Mouse (Mus musculus) gastrocnemius, adult 8-10 months (tissue): ENCODE data around the gene Ccr1l1. TPM values are rescaled to one million over a fixed set of nuclear protein-coding genes. Genes with fewer than 3 reads are reported as not detected.
"Not testable (repeated sequence)": the region's sequence is repeated elsewhere in the genome, so short reads cannot be mapped to it uniquely, and the experiment has no call there.

ENCODE experiments used
- DNase-seq, 2 experiments: peaks; one replicate each; pipeline ENCODE4 v3.0.0; 2022; ENCODE audit warnings: low spot score in 2 of 2
- total RNA-seq, 4 experiments: library from RNA; stranded (reverse); gene quantifications; 2 replicates each; pipeline ENCODE4 v1.2.4; 2022

Ccr1l1 gene
- total RNA-seq: not detected

DNA sequence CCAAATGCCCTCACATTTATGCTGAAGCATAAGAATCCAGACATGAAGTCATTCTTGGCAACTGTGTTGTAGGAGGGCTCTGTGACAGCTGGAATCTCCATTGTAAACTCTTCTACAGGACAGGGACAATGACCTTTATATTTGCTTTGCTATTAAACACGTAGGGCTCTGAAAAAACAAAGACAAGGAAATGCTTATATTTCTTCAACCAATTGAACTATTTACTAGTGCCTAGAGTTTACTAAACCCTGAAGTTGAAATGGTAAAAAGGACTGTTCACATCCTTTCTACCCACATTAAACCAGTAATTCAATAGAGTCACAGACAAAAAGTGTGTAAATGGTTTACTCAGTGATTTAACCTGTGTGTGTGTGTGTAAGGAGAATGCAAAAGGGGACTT, at the start of gene Ccr1l1:
Gene Ccr1l1, minus strand, starts transcription at position 101 of the 400 bp plus-strand sequence.
- no peak for DNase-seq

GRCm38 (mm10) chr9:124021672-124022071, 43.5 kb upstream of the Ccr1l1 start, which contains the start of gene Ccr3:
Gene Ccr3 (plus strand): TSS chr9:124021972.
- no peak for DNase-seq

DNA sequence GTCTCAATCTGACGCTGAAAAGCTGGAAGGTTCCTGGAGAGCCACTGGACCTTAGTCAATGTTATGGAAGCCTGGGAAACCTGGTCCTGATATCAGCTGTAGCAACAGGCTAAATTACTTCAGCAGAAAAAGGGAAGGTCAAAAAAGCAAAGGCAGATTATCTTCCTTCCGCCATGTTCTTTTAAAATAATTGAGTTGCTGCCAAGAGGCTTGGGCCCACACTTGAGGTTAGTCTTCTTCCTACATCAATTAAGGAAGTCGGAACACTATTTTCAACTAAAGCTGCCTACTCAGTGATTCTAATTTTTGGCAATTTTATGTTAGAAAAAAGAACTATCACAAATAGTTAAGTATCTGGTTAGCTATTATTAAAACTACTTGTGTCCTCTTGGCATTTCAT, 41.7 kb upstream of the Ccr1l1 start:
- no peak for DNase-seq

DNA sequence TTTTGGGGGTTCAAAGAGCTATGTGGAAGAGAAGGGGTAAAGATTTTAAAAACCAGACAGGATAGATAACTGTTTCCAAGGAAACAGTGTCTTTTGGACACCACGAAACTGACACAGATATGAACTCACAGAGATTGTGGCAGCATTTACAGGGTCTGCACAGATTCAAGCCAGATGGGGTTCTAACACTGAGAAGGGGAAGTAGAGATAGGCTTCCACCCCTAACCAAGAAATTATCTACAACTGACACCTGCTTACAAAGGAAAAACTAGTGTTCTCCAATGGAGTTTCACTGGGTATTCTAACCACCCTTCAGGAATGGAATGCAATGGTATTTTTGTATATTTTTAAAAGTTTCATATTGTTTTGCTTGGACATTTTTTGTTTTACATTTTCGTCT, 37.8 kb upstream of the Ccr1l1 start:
- no peak for DNase-seq

- no peak for DNase-seq
These were observed 36.9 kb upstream of the Ccr1l1 start for GRCm38 (mm10) chr9:124014985-124015652.

GRCm38 (mm10) chr9:124013270-124013669, 35.1 kb upstream of the Ccr1l1 start:
- DNase-seq: no peak

GRCm38 (mm10) chr9:124012691-124013090, 34.5 kb upstream of the Ccr1l1 start:
- DNase-seq: no peak

DNA sequence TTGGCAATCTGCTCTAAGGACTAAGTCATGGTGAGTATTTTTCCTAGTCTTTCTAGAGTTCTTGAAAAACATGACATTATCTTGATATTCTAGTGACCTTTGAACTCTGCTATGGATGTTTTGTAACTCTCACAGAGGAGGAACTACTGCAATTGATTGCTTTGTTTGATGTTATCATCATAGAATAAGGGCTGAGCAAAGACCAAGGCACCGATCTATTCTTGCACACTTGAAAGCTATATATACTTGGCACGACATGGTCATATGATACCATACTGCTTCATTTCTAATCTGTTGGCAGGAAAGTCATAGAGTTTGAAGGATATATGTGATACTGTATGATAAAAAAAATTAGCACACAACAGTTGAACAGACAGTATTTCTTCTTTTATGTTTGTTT, 21.6 kb upstream of the Ccr1l1 start:
- DNase-seq: no peak

GRCm38 (mm10) chr9:123997719-123998118, 19.5 kb upstream of the Ccr1l1 start:
- DNase-seq: no peak

DNA sequence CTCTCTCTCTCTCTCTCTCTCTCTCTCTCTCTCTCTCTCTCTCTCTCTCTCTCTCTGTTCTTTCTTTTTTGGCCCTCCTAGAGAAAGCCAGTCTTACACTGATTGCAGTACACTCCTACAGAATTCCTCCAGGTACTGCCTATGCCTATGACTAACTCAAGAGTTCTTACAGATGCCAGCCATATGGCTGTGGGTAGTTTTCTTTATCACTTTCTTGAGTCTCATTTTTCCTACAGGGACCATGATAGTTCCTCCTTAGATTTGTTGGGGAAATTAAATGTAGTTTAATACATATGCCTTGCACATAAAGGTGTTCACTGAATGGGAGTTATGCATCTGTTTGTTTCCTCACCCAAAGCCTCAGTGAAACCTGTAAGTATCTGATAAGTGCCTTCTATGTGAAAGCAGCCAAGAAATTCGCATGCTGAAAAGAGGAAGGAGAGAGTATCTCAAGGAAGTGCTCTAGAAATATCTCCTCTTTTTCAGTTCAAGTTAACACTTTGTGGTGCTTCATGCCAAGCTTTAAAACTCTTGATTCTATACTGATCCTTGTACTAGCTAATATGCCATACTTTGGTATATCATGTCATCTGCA, 13.2 kb upstream of the Ccr1l1 start:
- DNase-seq: no peak

GRCm38 (mm10) chr9:123989671-123990070, 11.5 kb upstream of the Ccr1l1 start:
- DNase-seq: no peak

DNA sequence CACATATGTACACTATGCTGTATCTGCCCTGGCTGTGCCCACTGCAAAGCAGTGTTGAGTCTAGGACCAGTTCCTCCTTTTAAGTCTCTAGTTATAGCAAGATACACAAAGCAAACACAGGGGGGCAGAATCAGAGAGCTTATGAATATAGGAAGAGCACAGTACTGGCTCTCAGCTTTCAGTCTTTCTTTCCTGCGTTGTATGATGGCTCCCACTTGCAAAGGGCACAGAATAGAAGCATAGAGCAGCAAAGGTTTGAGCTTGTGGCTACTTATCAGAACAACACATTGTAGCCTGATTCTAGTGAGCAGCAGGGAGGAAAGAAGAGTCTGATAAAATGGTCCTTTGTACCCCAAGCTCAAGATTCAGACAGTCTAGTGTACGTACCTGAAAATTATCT, 8.0 kb upstream of the Ccr1l1 start:
- DNase-seq: no peak

DNA sequence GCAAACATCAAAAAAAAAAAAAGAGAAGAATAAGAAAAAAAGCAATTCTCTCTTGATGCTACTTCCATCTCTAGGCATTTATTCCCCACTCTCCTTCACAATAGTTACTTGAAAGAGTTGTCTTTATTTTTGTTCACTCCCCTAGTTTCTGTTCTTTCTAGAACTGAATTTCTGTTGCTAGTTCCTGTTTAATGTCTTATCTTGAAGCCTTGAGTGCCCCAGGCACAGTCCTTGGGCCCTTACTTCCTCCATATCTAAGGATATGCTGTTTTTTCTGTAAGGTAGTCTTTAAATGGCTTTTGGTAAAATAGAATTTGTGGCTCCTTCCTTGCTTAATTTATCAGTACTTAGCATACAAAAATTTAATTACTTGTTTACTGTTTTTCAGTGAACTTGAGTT, 6.7 kb upstream of the Ccr1l1 start:
- no peak for DNase-seq

DNA sequence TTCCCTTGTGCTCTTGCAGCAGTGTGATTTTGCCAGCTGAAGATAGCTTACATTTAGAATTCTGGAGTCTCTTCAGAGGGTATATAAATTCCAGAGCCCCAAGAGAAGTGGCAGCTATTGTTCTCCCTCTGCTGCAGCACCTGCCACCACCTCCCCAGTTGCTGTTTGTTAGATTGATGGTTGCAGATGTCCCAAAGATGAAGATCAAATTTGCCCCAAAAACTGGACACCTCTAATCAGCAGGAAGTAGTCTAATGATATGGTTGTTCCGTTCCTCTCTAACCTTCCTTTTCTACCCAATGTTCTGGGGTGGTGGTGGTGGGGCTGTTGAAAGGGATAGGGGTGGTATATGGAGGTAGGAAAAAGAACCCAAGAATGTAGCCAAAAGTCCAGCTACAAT, 4.5 kb upstream of the Ccr1l1 start:
- no peak for DNase-seq

GRCm38 (mm10) chr9:123981909-123982308, 3.7 kb upstream of the Ccr1l1 start:
- no peak for DNase-seq

DNA sequence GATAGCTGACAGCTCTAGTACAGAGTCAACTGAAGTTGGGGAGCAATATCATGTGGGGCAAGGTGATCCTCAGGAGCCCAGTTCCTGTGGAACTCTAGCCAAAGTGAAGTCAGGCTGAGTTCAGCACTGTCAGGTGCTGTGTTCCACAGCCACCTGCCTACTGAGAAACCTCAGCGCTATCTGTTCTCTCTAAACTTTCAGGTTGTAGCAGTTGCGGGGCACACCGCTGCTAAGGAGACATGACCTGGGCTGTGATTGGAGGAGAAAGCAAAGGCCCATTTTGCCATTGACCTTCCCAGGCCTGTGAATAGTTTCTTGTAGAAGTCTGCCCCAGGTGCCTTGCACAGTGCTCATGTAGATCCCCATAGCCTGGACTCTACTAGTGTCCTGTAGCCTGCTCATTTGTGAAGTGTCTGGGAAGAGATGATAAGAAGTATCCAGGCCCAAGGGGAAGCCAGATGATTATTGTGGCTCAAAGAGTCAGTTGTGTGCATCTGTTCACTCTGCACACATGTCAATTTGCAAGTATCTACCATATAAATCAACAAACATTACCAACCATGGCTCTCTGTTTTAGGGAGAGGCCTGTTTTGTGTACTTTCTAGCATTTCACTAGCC, 2.8 kb upstream of the Ccr1l1 start:
- not testable (repeated sequence) for DNase-seq

- no peak for DNase-seq
These were observed 1.1 kb downstream of the Ccr1l1 start for GRCm38 (mm10) chr9:123976876-123977663.

DNA sequence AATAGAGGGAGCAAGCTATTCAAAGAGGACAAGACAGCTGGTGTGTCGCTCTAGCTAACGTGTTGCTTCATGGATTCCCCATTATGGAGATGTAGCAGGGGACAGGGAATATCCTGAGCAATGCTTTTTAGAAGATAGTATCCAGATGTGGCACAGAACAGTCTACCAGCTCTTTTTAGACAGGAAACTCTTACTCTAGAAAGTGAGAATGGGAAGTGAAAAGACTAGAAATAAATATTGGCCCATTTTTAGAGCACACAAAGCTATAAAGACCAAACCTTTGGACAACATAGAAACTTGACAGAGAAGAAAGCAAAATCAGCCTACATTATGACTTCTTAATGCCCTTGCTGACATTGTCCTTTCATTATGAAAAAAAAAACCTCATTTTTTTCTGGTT, 2.6 kb downstream of the Ccr1l1 start:
- no peak for DNase-seq

DNA sequence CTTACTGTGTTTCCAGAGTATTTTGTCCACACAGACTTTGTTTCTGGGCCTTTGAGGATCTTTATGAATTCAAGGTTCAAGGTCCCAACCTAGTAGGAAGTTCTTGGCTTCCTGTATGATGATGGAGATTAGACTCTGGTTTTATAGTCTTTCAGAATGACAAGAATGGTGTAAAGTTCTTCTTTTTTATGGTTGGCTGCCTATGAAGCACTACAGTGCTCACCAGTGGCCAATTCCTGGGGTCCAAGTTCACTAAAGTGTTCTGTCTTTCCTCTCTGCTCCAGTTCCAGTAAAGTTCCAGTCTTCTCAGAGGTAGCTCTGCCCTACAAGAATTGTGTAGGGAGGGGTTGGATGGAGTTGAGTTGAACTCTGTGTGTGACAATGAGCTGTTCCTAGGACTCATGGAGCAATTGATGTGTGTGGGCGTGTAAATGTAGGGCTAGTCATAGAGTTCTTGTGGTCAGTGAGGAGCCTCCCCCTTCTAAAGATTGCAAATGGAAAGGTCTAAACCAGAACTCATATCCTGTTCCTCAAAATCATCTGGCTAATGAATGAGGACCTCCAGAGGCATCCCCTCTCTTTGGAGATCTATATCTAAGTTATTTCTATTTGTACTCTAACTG, 9.8 kb downstream of the Ccr1l1 start, which contains the start of gene Ccr1:
Gene Ccr1, minus strand, starts transcription at position 403 of the 623 bp plus-strand sequence.
- no peak for DNase-seq

DNA sequence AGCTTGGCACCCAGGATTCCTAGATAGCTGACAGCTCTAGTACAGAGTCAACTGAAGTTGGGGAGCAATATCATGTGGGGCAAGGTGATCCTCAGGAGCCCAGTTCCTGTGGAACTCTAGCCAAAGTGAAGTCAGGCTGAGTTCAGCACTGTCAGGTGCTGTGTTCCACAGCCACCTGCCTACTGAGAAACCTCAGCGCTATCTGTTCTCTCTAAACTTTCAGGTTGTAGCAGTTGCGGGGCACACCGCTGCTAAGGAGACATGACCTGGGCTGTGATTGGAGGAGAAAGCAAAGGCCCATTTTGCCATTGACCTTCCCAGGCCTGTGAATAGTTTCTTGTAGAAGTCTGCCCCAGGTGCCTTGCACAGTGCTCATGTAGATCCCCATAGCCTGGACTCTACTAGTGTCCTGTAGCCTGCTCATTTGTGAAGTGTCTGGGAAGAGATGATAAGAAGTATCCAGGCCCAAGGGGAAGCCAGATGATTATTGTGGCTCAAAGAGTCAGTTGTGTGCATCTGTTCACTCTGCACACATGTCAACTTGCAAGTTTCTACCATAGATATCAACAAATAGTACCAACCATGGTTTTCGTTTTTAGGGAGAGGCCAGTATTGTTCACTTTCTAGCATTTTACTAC, 11.2 kb downstream of the Ccr1l1 start:
- not testable (repeated sequence) for DNase-seq

GRCm38 (mm10) chr9:123964776-123965175, 13.4 kb downstream of the Ccr1l1 start:
- DNase-seq: no peak
